ENCODE assay signal across 1 mouse cellular context in genomic region chr2:91923415-91924337, GRCm38 (mm10).
TF ChIP-seq lines count a peak whose summit lies in the region.

No protein-coding gene starts in this region.

TF ChIP-seq in CH12.LX, 34 proteins besides CTCF, POLR2A, EP300 and RAD21 (continued from another document):
- TF ChIP-seq PAX5 (IDR thresholded peaks at IDR 0.05; ENCODE audit: low read length) (no peak), CHD1 (IDR thresholded peaks at IDR 0.05; ENCODE audit: low read depth, low read length) (no peak), POLR2AphosphoS2 (IDR thresholded peaks at IDR 0.05; ENCODE audit: low read depth, low read length) (no peak), UBTF (IDR thresholded peaks at IDR 0.05; ENCODE audit: low read depth, low read length) (no peak), MAZ (IDR thresholded peaks at IDR 0.05; ENCODE audit: low read depth, low read length) (no peak), TBP (conservative IDR thresholded peaks at IDR 0.05; ENCODE audit: low read depth, low read length) (no peak), MXI1 (IDR thresholded peaks at IDR 0.05; ENCODE audit: low read depth, low read length) (peak; percentile 86), RCOR1 (conservative IDR thresholded peaks at IDR 0.05; ENCODE audit: low read depth, low read length) (peak; percentile 49; the same call in 1 of the 2 replicates), HCFC1 (IDR thresholded peaks at IDR 0.05; ENCODE audit: low read depth, low read length) (no peak), USF2 (conservative IDR thresholded peaks at IDR 0.05; ENCODE audit: low read depth, low read length) (no peak), NRF1 (IDR thresholded peaks at IDR 0.05; ENCODE audit: low read depth, low read length) (no peak), MEF2A (IDR thresholded peaks at IDR 0.05; ENCODE audit: borderline replicate concordance, low read depth, low read length) (0 out of 2 replicates have a peak, but pooled peaks have one; percentile 16), ZNF384 (IDR thresholded peaks at IDR 0.05; ENCODE audit: low read depth, low read length) (no peak), NELFE (IDR thresholded peaks at IDR 0.05; ENCODE audit: low read depth, low read length) (no peak), E2F4 (IDR thresholded peaks at IDR 0.05; ENCODE audit: insufficient replicate concordance, low read depth, low read length) (no peak), JUND (conservative IDR thresholded peaks at IDR 0.05; ENCODE audit: low read depth, low read length) (no peak), SIN3A (IDR thresholded peaks at IDR 0.05; ENCODE audit: low read length) (no peak), MAFK (IDR thresholded peaks at IDR 0.05; ENCODE audit: insufficient replicate concordance, low read length) (no peak), MYC (IDR thresholded peaks at IDR 0.05; ENCODE audit: low read depth, low read length) (peak; percentile 71; the same call in 1 of the 2 replicates), ETS1 (conservative IDR thresholded peaks at IDR 0.05; ENCODE audit: low read depth, low read length) (no peak), BHLHE40 (IDR thresholded peaks at IDR 0.05; ENCODE audit: low read depth, low read length) (peak; percentile 81), JUN (IDR thresholded peaks at IDR 0.05; ENCODE audit: insufficient read depth, low read depth, low read length) (no peak), ZC3H11A (IDR thresholded peaks at IDR 0.05; ENCODE audit: low read depth, low read length) (no peak), KAT2A (IDR thresholded peaks at IDR 0.05; ENCODE audit: insufficient replicate concordance, low read length) (no peak), IRF4 (IDR thresholded peaks at IDR 0.05; ENCODE audit: low read depth, low read length) (peak; percentile 60)
